Mouse (Mus musculus) forebrain, embryonic 13.5 days (tissue): ENCODE measurements around the gene Lrrc42. TPM values are rescaled to one million over a fixed set of nuclear protein-coding genes. Genes with fewer than 3 reads are reported as not detected.

Experiments
- ATAC-seq: fragments of 200-750 bp; cut with Nextera tagmentation; 2 replicates; pipeline ENCODE4 v1.8.0; 2017
- H3K27ac ChIP-seq: fragments of 300-500 bp; sonication (generic); 2 replicates; pipeline ENCODE4 v1.5.1; 2015; ENCODE audit warnings: inconsistent platforms, mild to moderate bottlenecking, moderate library complexity
- H3K27me3 ChIP-seq: fragments of 300-500 bp; sonication (generic); 2 replicates; pipeline ENCODE4 v1.6.1; 2015; ENCODE audit warnings: mild to moderate bottlenecking, inconsistent platforms
- H3K36me3 ChIP-seq: fragments of 300-500 bp; sonication (generic); 2 replicates; pipeline ENCODE4 v1.6.1; 2015; ENCODE audit warnings: mild to moderate bottlenecking, inconsistent platforms; ENCODE audit not compliant: poor library complexity, severe bottlenecking
- H3K4me1 ChIP-seq: fragments of 300-500 bp; sonication (generic); 2 replicates; pipeline ENCODE4 v1.6.1; 2015; ENCODE audit warnings: inconsistent platforms
- H3K4me2 ChIP-seq: fragments of 300-500 bp; sonication (generic); 2 replicates; pipeline ENCODE4 v1.6.1; 2015; ENCODE audit warnings: inconsistent platforms, mild to moderate bottlenecking, moderate library complexity
- H3K4me3 ChIP-seq: fragments of 300-500 bp; sonication (generic); 2 replicates; pipeline ENCODE4 v1.5.1; 2015; ENCODE audit warnings: mild to moderate bottlenecking, inconsistent platforms
- H3K9ac ChIP-seq: fragments of 300-500 bp; sonication (generic); 2 replicates; pipeline ENCODE4 v1.6.1; 2015; ENCODE audit warnings: mild to moderate bottlenecking, inconsistent platforms
- H3K9me3 ChIP-seq: fragments of 300-500 bp; sonication (generic); replicated peaks from 2 replicates; pipeline ENCODE4 v1.6.1; 2016; ENCODE audit warnings: inconsistent platforms
- WGBS: fragments of 180-500 bp; shearing (Covaris S2); methylation state at CpG from one replicate; pipeline ENCODE4 v1.1.7; 2015; 5-methylcytosine and 5-hydroxymethylcytosine counted together
- polyA plus RNA-seq: library from polyadenylated mRNA; unstranded; fragments of >200 nt; fragmentation: Nextera tagmentation; extraction: Ambion mirVana; gene quantifications from 2 replicates; pipeline ENCODE4 v1.2.1, GENCODE M21; 2015

The Lrrc42 gene
- polyA plus RNA-seq, 1 experiment from 2014 or later, result 68.9 TPM

- Histone ChIP-seq H3K4me3 (no peak overlapping the region), H3K27ac (no peak overlapping the region), H3K9me3 (no peaks in the 10 kb centered on the region), H3K27me3 (no peaks in the 10 kb centered on the region), H3K4me1 (no peaks in the 10 kb centered on the region), H3K36me3 (peaks cover 12% of the 10 kb centered on the region), H3K4me2 (no peak overlapping the region), H3K9ac (no peak overlapping the region)
- WGBS, result 87% methylated on average over 5 of the region's 5 CpGs
- ATAC-seq, result no peak
Observed at GRCm38 (mm10) chr4:107211936-107212335, 41.4 kb downstream of the Lrrc42 start.

GRCm38 (mm10) chr4:107211465-107211864 lies 41.9 kb downstream of the Lrrc42 start:
- Histone ChIP-seq H3K36me3 (peaks cover 16% of the 10 kb centered on the region), H3K4me1 (no peaks in the 10 kb centered on the region), H3K4me3 (no peak overlapping the region), H3K27me3 (no peaks in the 10 kb centered on the region), H3K4me2 (no peak overlapping the region), H3K9me3 (no peaks in the 10 kb centered on the region), H3K9ac (no peak overlapping the region), H3K27ac (no peak overlapping the region)
- 71% methylated on average over 4 of the region's 4 CpGs for WGBS
- no peak for ATAC-seq

GRCm38 (mm10) chr4:107210483-107211097 lies 42.7 kb downstream of the Lrrc42 start:
- ATAC-seq, result no peak
- WGBS, result 92% methylated on average over 5 of the region's 5 CpGs
- H3K4me3 ChIP-seq, result no peak overlapping the region

GRCm38 (mm10) chr4:107208880-107209279 lies 44.5 kb downstream of the Lrrc42 start, which contains the start of gene Ldlrad1:
TSS of gene Ldlrad1 (plus strand) at chr4:107209180.
- Histone ChIP-seq H3K9me3 (no peaks in the 10 kb centered on the region), H3K9ac (no peak within 1 kb of the TSS), H3K27me3 (no peaks in the 10 kb centered on the region), H3K4me3 (no peak within 1 kb of the TSS), H3K4me1 (no peaks in the 10 kb centered on the region), H3K36me3 (peaks cover 42% of the 10 kb centered on the region), H3K27ac (no peak within 1 kb of the TSS), H3K4me2 (no peak within 1 kb of the TSS)
- no peak for ATAC-seq
- 91% methylated on average over 3 of the region's 3 CpGs for WGBS

More at GRCm38 (mm10) chr4:107210483-107211097, 42.7 kb downstream of the Lrrc42 start:
- H3K4me2 ChIP-seq, result no peak overlapping the region
- H3K36me3 ChIP-seq, result peaks cover 25% of the 10 kb centered on the region
- H3K9ac ChIP-seq, result no peak overlapping the region
- H3K27me3 ChIP-seq, result no peaks in the 10 kb centered on the region
- no peak overlapping the region for H3K27ac ChIP-seq
- no peaks in the 10 kb centered on the region for H3K9me3 ChIP-seq
- H3K4me1 ChIP-seq, result no peaks in the 10 kb centered on the region

GRCm38 (mm10) chr4:107207016-107207415 lies 46.3 kb downstream of the Lrrc42 start:
- H3K4me1 ChIP-seq, result no peaks in the 10 kb centered on the region

GRCm38 (mm10) chr4:107203001-107203400 lies 50.3 kb downstream of the Lrrc42 start:
- H3K36me3 ChIP-seq, result peaks cover 97% of the 10 kb centered on the region
- H3K27ac ChIP-seq, result no peak overlapping the region
- H3K27me3 ChIP-seq, result no peaks in the 10 kb centered on the region
- H3K4me3 ChIP-seq, result no peak overlapping the region
- no peak overlapping the region for H3K4me2 ChIP-seq
- H3K4me1 ChIP-seq, result no peaks in the 10 kb centered on the region
- H3K9ac ChIP-seq, result no peak overlapping the region
- ATAC-seq, result no peak
- H3K9me3 ChIP-seq, result no peaks in the 10 kb centered on the region
- 89% methylated on average over 7 of the region's 7 CpGs for WGBS

More at GRCm38 (mm10) chr4:107207016-107207415, 46.3 kb downstream of the Lrrc42 start:
- Histone ChIP-seq H3K36me3 (peaks cover 61% of the 10 kb centered on the region), H3K27ac (no peak overlapping the region), H3K4me3 (no peak overlapping the region), H3K9ac (no peak overlapping the region), H3K9me3 (no peaks in the 10 kb centered on the region), H3K27me3 (no peaks in the 10 kb centered on the region), H3K4me2 (no peak overlapping the region)
- 98% methylated on average over 2 of the region's 2 CpGs for WGBS
- no peak for ATAC-seq

GRCm38 (mm10) chr4:107201779-107202178 lies 51.6 kb downstream of the Lrrc42 start:
- H3K4me2 ChIP-seq, result no peak overlapping the region
- H3K9me3 ChIP-seq, result no peaks in the 10 kb centered on the region
- no peaks in the 10 kb centered on the region for H3K27me3 ChIP-seq
- peaks cover 98% of the 10 kb centered on the region for H3K36me3 ChIP-seq
- no peak for ATAC-seq
- H3K9ac ChIP-seq, result no peak overlapping the region
- H3K4me3 ChIP-seq, result no peak overlapping the region
- H3K27ac ChIP-seq, result no peak overlapping the region
- over 99% methylated on average over 3 of the region's 3 CpGs for WGBS
- no peaks in the 10 kb centered on the region for H3K4me1 ChIP-seq

GRCm38 (mm10) chr4:107198072-107198471 lies 55.3 kb downstream of the Lrrc42 start:
- Histone ChIP-seq H3K27me3 (no peaks in the 10 kb centered on the region), H3K9me3 (no peaks in the 10 kb centered on the region), H3K4me1 (no peaks in the 10 kb centered on the region), H3K36me3 (peaks cover 91% of the 10 kb centered on the region), H3K9ac (no peak overlapping the region), H3K4me3 (no peak overlapping the region), H3K4me2 (no peak overlapping the region), H3K27ac (no peak overlapping the region)
- no peak for ATAC-seq
- 97% methylated on average over 5 of the region's 5 CpGs for WGBS

- ATAC-seq, result no peak
- Histone ChIP-seq H3K27me3 (no peaks in the 10 kb centered on the region), H3K9me3 (no peaks in the 10 kb centered on the region), H3K27ac (no peak overlapping the region), H3K9ac (no peak overlapping the region), H3K4me2 (no peak overlapping the region), H3K4me3 (no peak overlapping the region), H3K36me3 (peaks cover 87% of the 10 kb centered on the region), H3K4me1 (no peaks in the 10 kb centered on the region)
- 96% methylated on average over 2 of the region's 2 CpGs for WGBS
Observed at GRCm38 (mm10) chr4:107196454-107196853, 56.9 kb downstream of the Lrrc42 start.

- Histone ChIP-seq H3K4me1 (no peaks in the 10 kb centered on the region), H3K4me3 (no peak overlapping the region), H3K27ac (no peak overlapping the region), H3K36me3 (peaks cover 85% of the 10 kb centered on the region), H3K9ac (no peak overlapping the region), H3K9me3 (no peaks in the 10 kb centered on the region), H3K27me3 (no peaks in the 10 kb centered on the region), H3K4me2 (no peak overlapping the region)
- ATAC-seq, result no peak
- WGBS, result 94% methylated on average over 3 of the region's 3 CpGs
Observed at GRCm38 (mm10) chr4:107193841-107194240, 59.5 kb downstream of the Lrrc42 start.

GRCm38 (mm10) chr4:107185703-107186102 lies 67.6 kb downstream of the Lrrc42 start:
- 70% methylated on average over 3 of the region's 3 CpGs for WGBS
- H3K4me3 ChIP-seq, result no peak overlapping the region
- peaks cover 18% of the 10 kb centered on the region for H3K4me1 ChIP-seq
- H3K4me2 ChIP-seq, result no peak overlapping the region
- no peak for ATAC-seq
- no peaks in the 10 kb centered on the region for H3K9me3 ChIP-seq
- peaks cover 48% of the 10 kb centered on the region for H3K36me3 ChIP-seq
- H3K27ac ChIP-seq, result no peak overlapping the region
- H3K27me3 ChIP-seq, result no peaks in the 10 kb centered on the region
- H3K9ac ChIP-seq, result no peak overlapping the region
